Mouse (Mus musculus): ENCODE results near the gene Bik. TPM values are rescaled to one million over a fixed set of nuclear protein-coding genes. Genes with fewer than 3 reads are reported as not detected.
A peak's percentile ranks its signal among the peaks of the same experiment; 100 is the strongest.

Bik gene
- total and polyA plus RNA-seq, 3 experiments: 7.6 to 10.2 TPM; not detected in 1

DNA sequence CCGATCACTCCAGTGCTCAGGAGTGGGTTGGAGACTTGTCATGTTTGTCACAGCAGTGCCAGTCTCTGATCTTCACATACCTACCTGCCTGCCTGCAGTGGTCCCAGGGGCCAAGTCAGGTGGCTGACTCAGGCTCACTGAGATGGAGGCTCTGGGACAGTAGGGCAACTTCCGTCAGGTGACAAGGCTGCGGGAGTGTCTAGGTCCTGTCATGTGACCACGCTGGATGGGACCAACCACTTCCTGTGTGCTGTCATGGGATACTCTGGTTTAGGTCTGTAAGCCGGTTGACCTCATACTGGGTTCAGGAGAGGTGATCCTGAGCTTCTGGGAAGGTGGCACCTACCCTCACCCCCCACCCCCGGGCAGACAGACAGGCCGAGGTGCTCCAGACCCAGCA lies 19.4 kb downstream of the Bik start:
- Histone ChIP-seq H3K27ac (ENCODE audit: control insufficient read depth, low read depth, low read length) (no peak overlapping the region), H3K27me3 (ENCODE audit: control insufficient read depth in 1 of 2, insufficient read depth in 2 of 2, low read length in 2 of 2) (no peaks in the 10 kb centered on the region), H3K79me2 (ENCODE audit: control insufficient read depth, insufficient read depth, low read length, poor library complexity) (no peaks in the 10 kb centered on the region), H3K9ac (ENCODE audit: control insufficient read depth, low read depth, low read length, poor library complexity, severe bottlenecking) (no peak overlapping the region), H3K9me3 (replicated peaks; ENCODE audit: insufficient read depth, low read length) (no peaks in the 10 kb centered on the region), H3K4me1 (ENCODE audit: control insufficient read depth in 1 of 2, insufficient read depth in 2 of 2, low read length in 2 of 2) (no peaks in the 10 kb centered on the region), H3K36me3 (ENCODE audit: control insufficient read depth in 1 of 2, insufficient read depth in 2 of 2, low read length in 2 of 2) (no peaks in the 10 kb centered on the region; a peak in 1 of 4 replicates), H3K4me3 (ENCODE audit: control insufficient read depth in 1 of 2, insufficient read depth in 1 of 2, low read depth in 2 of 2, low read length in 2 of 2) (no peak overlapping the region)
- TF ChIP-seq USF1 (IDR thresholded peaks at IDR 0.05; ENCODE audit: low read depth, low read length) (peak; percentile 55), USF2 (IDR thresholded peaks at IDR 0.05; ENCODE audit: borderline replicate concordance in 1 of 2, insufficient read depth in 1 of 2, low read depth in 1 of 2, low read length in 2 of 2) (no peak)
- DNase-seq (ENCODE audit: low read depth, low spot score): no peak

- H3K36me3 ChIP-seq (ENCODE audit: control insufficient read depth in 1 of 2, insufficient read depth in 2 of 2, low read length in 2 of 2): no peaks in the 10 kb centered on the region; a peak in 1 of 4 replicates
- no peak overlapping the region for H3K4me3 ChIP-seq (ENCODE audit: control insufficient read depth in 1 of 2, insufficient read depth in 1 of 2, low read depth in 2 of 2, low read length in 2 of 2)
Measured at GRCm38 (mm10) chr15:83547144-83547543, 20.5 kb downstream of the Bik start.

DNA sequence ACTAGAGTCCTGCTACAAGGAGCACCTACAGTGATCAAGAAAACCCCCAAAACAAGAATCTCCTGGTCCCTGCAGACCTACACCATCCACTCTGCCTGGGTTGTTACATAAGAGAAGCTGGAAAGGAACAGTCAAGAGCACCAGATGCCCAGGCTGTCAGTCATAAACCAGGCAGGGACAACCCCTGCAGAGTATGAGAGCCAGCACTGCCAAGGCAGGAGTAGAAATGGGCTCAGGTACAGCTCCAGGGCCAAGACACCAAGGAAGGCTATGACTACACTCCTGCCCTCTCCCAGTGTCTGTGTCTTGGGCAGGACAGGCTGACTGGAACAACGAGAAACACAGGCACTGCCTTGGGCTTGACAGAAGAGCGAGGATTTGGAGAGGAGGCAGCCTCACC lies 23.5 kb downstream of the Bik start:
- H3K79me2 ChIP-seq (ENCODE audit: control insufficient read depth, insufficient read depth, low read length, poor library complexity): peaks cover 2% of the 10 kb centered on the region
- DNase-seq (ENCODE audit: low read depth, low spot score): no peak
- no peak overlapping the region for H3K9ac ChIP-seq (ENCODE audit: control insufficient read depth, low read depth, low read length, poor library complexity, severe bottlenecking)
- no peaks in the 10 kb centered on the region for H3K27me3 ChIP-seq (ENCODE audit: control insufficient read depth in 1 of 2, insufficient read depth in 2 of 2, low read length in 2 of 2)
- no peak overlapping the region for H3K4me3 ChIP-seq (ENCODE audit: control insufficient read depth in 1 of 2, insufficient read depth in 1 of 2, low read depth in 2 of 2, low read length in 2 of 2)
- H3K36me3 ChIP-seq (ENCODE audit: control insufficient read depth in 1 of 2, insufficient read depth in 2 of 2, low read length in 2 of 2): no peaks in the 10 kb centered on the region; a peak in 1 of 4 replicates
- no peaks in the 10 kb centered on the region for H3K9me3 ChIP-seq (replicated peaks; ENCODE audit: insufficient read depth, low read length)
- TF ChIP-seq TAL1 (IDR thresholded peaks at IDR 0.05; ENCODE audit: low read length) (no peak), ETS1 (IDR thresholded peaks at IDR 0.05; ENCODE audit: low read depth, low read length) (no peak), RCOR1 (IDR thresholded peaks at IDR 0.05; ENCODE audit: low read depth, low read length) (no peak), USF2 (IDR thresholded peaks at IDR 0.05; ENCODE audit: borderline replicate concordance in 1 of 2, insufficient read depth in 1 of 2, low read depth in 1 of 2, low read length in 2 of 2) (no peak), GABPA (IDR thresholded peaks at IDR 0.05; ENCODE audit: low read depth, low read length) (no peak), POLR2AphosphoS2 (IDR thresholded peaks at IDR 0.05; ENCODE audit: low read length) (no peak), UBTF (IDR thresholded peaks at IDR 0.05; ENCODE audit: borderline replicate concordance, insufficient read depth, low read depth, low read length) (no peak), CHD1 (IDR thresholded peaks at IDR 0.05; ENCODE audit: low read depth, low read length) (no peak), TBP (IDR thresholded peaks at IDR 0.05; ENCODE audit: low read depth, low read length) (no peak), ZKSCAN1 (IDR thresholded peaks at IDR 0.05; ENCODE audit: low read depth, low read length) (no peak), ELF1 (IDR thresholded peaks at IDR 0.05; ENCODE audit: low read depth, low read length) (no peak)
- H3K27ac ChIP-seq (ENCODE audit: control insufficient read depth, low read depth, low read length): no peak overlapping the region
- peaks cover 0 to 2% of the 10 kb centered on the region in 2 experiments; a peak in 1 of 4 replicates for H3K4me1 ChIP-seq (ENCODE audit: control insufficient read depth in 1 of 2, insufficient read depth in 2 of 2, low read length in 2 of 2)

More at GRCm38 (mm10) chr15:83547144-83547543, 20.5 kb downstream of the Bik start:
- no peak for DNase-seq (ENCODE audit: low read depth, low spot score)
- no peaks in the 10 kb centered on the region for H3K27me3 ChIP-seq (ENCODE audit: control insufficient read depth in 1 of 2, insufficient read depth in 2 of 2, low read length in 2 of 2)
- no peak overlapping the region for H3K27ac ChIP-seq (ENCODE audit: control insufficient read depth, low read depth, low read length)
- TF ChIP-seq MAFK (IDR thresholded peaks at IDR 0.05; ENCODE audit: borderline replicate concordance, low read depth, low read length): no peak
- TF ChIP-seq NELFE (IDR thresholded peaks at IDR 0.05; ENCODE audit: low read depth, low read length): no peak
- TF ChIP-seq TCF12 (IDR thresholded peaks at IDR 0.05; ENCODE audit: low read depth, low read length): no peak
- no peak for TF ChIP-seq KAT2A (conservative IDR thresholded peaks at IDR 0.05; ENCODE audit: low read depth, low read length)
- no peak for TF ChIP-seq POLR2AphosphoS2 (IDR thresholded peaks at IDR 0.05; ENCODE audit: low read length)
- no peak for TF ChIP-seq MAZ (IDR thresholded peaks at IDR 0.05; ENCODE audit: low read depth, low read length)
- no peak for TF ChIP-seq USF1 (IDR thresholded peaks at IDR 0.05; ENCODE audit: low read depth, low read length)
- no peak for TF ChIP-seq USF2 (IDR thresholded peaks at IDR 0.05; ENCODE audit: borderline replicate concordance in 1 of 2, insufficient read depth in 1 of 2, low read depth in 1 of 2, low read length in 2 of 2)
- TF ChIP-seq CHD2 (IDR thresholded peaks at IDR 0.05; ENCODE audit: low read length): no peak
- no peak for TF ChIP-seq MEF2A (IDR thresholded peaks at IDR 0.05; ENCODE audit: extremely low read depth, insufficient replicate concordance, low read depth, low read length, poor library complexity, severe bottlenecking)
- TF ChIP-seq BHLHE40 (IDR thresholded peaks at IDR 0.05; ENCODE audit: borderline replicate concordance, low read depth, low read length): no peak
- no peaks in the 10 kb centered on the region for H3K4me1 ChIP-seq (ENCODE audit: control insufficient read depth in 1 of 2, insufficient read depth in 2 of 2, low read length in 2 of 2)
- no peak overlapping the region for H3K9ac ChIP-seq (ENCODE audit: control insufficient read depth, low read depth, low read length, poor library complexity, severe bottlenecking)
- no peaks in the 10 kb centered on the region for H3K79me2 ChIP-seq (ENCODE audit: control insufficient read depth, insufficient read depth, low read length, poor library complexity)
- no peaks in the 10 kb centered on the region for H3K9me3 ChIP-seq (replicated peaks; ENCODE audit: insufficient read depth, low read length)
